Mouse (Mus musculus): ENCODE results near the gene Tbc1d1. TPM values are rescaled to one million over a fixed set of nuclear protein-coding genes. Genes with fewer than 3 reads are reported as not detected.
A peak's percentile ranks its signal among the peaks of the same experiment; 100 is the strongest.
"Not testable (repeated sequence)": the region's sequence is repeated elsewhere in the genome, so short reads cannot be mapped to it uniquely, and the experiment has no call there.

Tbc1d1 gene
- polyA plus RNA-seq, 1 experiment from 2014 or later = 58.7 TPM

- TF ChIP-seq CTCF (IDR thresholded peaks at IDR 0.05; ENCODE audit: low read depth) = no peak
- no peak overlapping the region for H3K27ac ChIP-seq (ENCODE audit: low read depth)
- H3K9ac ChIP-seq = no peak overlapping the region
- no peaks in the 10 kb centered on the region for H3K9me3 ChIP-seq (ENCODE audit: low read depth, low read length)
- ATAC-seq (ENCODE audit: insufficient read depth) = no peak
- peaks cover 58% of the 10 kb centered on the region for H3K36me3 ChIP-seq (ENCODE audit: insufficient read depth)
- no peaks in the 10 kb centered on the region for H3K27me3 ChIP-seq (ENCODE audit: insufficient read depth, low read length)
- H3K4me1 ChIP-seq (ENCODE audit: insufficient read depth) = peaks cover 10% of the 10 kb centered on the region
- no peak for DNase-seq
- WGBS = 82% methylated on average over 8 of the region's 8 CpGs
- H3K4me3 ChIP-seq (ENCODE audit: low read depth, low read length) = no peak overlapping the region
- no peak overlapping the region for H3K4me2 ChIP-seq
Observed at GRCm38 (mm10) chr5:64324920-64325319, 168.8 kb downstream of the Tbc1d1 start.

- H3K4me2 ChIP-seq = no peak overlapping the region
- ATAC-seq (ENCODE audit: insufficient read depth) = no peak
Observed at GRCm38 (mm10) chr5:64325741-64326355, 169.7 kb downstream of the Tbc1d1 start.

GRCm38 (mm10) chr5:64326427-64327181 lies 170.5 kb downstream of the Tbc1d1 start:
- peaks cover 10% of the 10 kb centered on the region for H3K4me1 ChIP-seq (ENCODE audit: insufficient read depth)
- H3K27ac ChIP-seq (ENCODE audit: low read depth) = peak overlapping the region; percentile 60; the same call in 1 of the 2 replicates
- ATAC-seq (ENCODE audit: insufficient read depth) = peak; percentile 78
- H3K27me3 ChIP-seq (ENCODE audit: insufficient read depth, low read length) = no peaks in the 10 kb centered on the region
- no peak overlapping the region for H3K4me3 ChIP-seq (ENCODE audit: low read depth, low read length)
- TF ChIP-seq CTCF (IDR thresholded peaks at IDR 0.05; ENCODE audit: low read depth) = no peak
- WGBS = 65% methylated on average over 7 of the region's 7 CpGs
- H3K9me3 ChIP-seq (ENCODE audit: low read depth, low read length) = no peaks in the 10 kb centered on the region
- peaks cover 48% of the 10 kb centered on the region for H3K36me3 ChIP-seq (ENCODE audit: insufficient read depth)
- peak; percentile 33 for DNase-seq
- no peak overlapping the region for H3K4me2 ChIP-seq
- no peak overlapping the region; the same call in 1 of the 2 replicates for H3K9ac ChIP-seq

More at GRCm38 (mm10) chr5:64325741-64326355, 169.7 kb downstream of the Tbc1d1 start:
- TF ChIP-seq CTCF (IDR thresholded peaks at IDR 0.05; ENCODE audit: low read depth) = no peak
- peaks cover 10% of the 10 kb centered on the region for H3K4me1 ChIP-seq (ENCODE audit: insufficient read depth)
- H3K4me3 ChIP-seq (ENCODE audit: low read depth, low read length) = no peak overlapping the region
- no peak overlapping the region for H3K9ac ChIP-seq
- WGBS = 81% methylated on average over 5 of the region's 5 CpGs
- no peaks in the 10 kb centered on the region for H3K27me3 ChIP-seq (ENCODE audit: insufficient read depth, low read length)
- H3K27ac ChIP-seq (ENCODE audit: low read depth) = peak overlapping the region; percentile 18; the same call in 1 of the 2 replicates
- H3K9me3 ChIP-seq (ENCODE audit: low read depth, low read length) = no peaks in the 10 kb centered on the region
- H3K36me3 ChIP-seq (ENCODE audit: insufficient read depth) = peaks cover 51% of the 10 kb centered on the region
- no peak for DNase-seq

- TF ChIP-seq CTCF (IDR thresholded peaks at IDR 0.05; ENCODE audit: low read depth) = no peak
- H3K27ac ChIP-seq (ENCODE audit: low read depth) = no peak overlapping the region
- 82% methylated on average over 7 of the region's 7 CpGs for WGBS
Observed at GRCm38 (mm10) chr5:64327212-64327902, 171.3 kb downstream of the Tbc1d1 start.

GRCm38 (mm10) chr5:64336767-64337408 lies 180.8 kb downstream of the Tbc1d1 start:
- Histone ChIP-seq H3K9me3 (ENCODE audit: low read depth, low read length) (no peaks in the 10 kb centered on the region), H3K27ac (ENCODE audit: low read depth) (peak overlapping the region; percentile 58), H3K36me3 (ENCODE audit: insufficient read depth) (peaks cover 56% of the 10 kb centered on the region), H3K9ac (no peak overlapping the region), H3K4me1 (ENCODE audit: insufficient read depth) (no peaks in the 10 kb centered on the region), H3K27me3 (ENCODE audit: insufficient read depth, low read length) (no peaks in the 10 kb centered on the region), H3K4me2 (no peak overlapping the region), H3K4me3 (ENCODE audit: low read depth, low read length) (no peak overlapping the region)
- ATAC-seq (ENCODE audit: insufficient read depth) = peak; percentile 69
- TF ChIP-seq CTCF (IDR thresholded peaks at IDR 0.05; ENCODE audit: low read depth) = 0 out of 2 replicates have a peak, but pooled peaks have one; percentile 30
- DNase-seq = peak; percentile 66
- WGBS = 15% methylated on average over 7 of the region's 7 CpGs

More at GRCm38 (mm10) chr5:64327212-64327902, 171.3 kb downstream of the Tbc1d1 start:
- Histone ChIP-seq H3K4me1 (ENCODE audit: insufficient read depth) (peaks cover 10% of the 10 kb centered on the region), H3K4me2 (no peak overlapping the region), H3K9ac (no peak overlapping the region), H3K9me3 (ENCODE audit: low read depth, low read length) (no peaks in the 10 kb centered on the region), H3K27me3 (ENCODE audit: insufficient read depth, low read length) (no peaks in the 10 kb centered on the region), H3K36me3 (ENCODE audit: insufficient read depth) (peaks cover 52% of the 10 kb centered on the region), H3K4me3 (ENCODE audit: low read depth, low read length) (no peak overlapping the region)
- no peak for ATAC-seq (ENCODE audit: insufficient read depth)
- no peak for DNase-seq

- H3K4me2 ChIP-seq; H3K9ac ChIP-seq; DNase-seq; H3K27ac ChIP-seq (ENCODE audit: low read depth); ATAC-seq (ENCODE audit: insufficient read depth); H3K27me3 ChIP-seq (ENCODE audit: insufficient read depth, low read length); H3K9me3 ChIP-seq (ENCODE audit: low read depth, low read length); H3K4me1 ChIP-seq (ENCODE audit: insufficient read depth); H3K4me3 ChIP-seq (ENCODE audit: low read depth, low read length): not testable (repeated sequence)
- H3K36me3 ChIP-seq (ENCODE audit: insufficient read depth) = peaks cover 51% of the 10 kb centered on the region; the same call in 1 of the 2 replicates
- 66% methylated on average over 6 of the region's 6 CpGs for WGBS
Observed at GRCm38 (mm10) chr5:64338795-64339194, 182.7 kb downstream of the Tbc1d1 start.
